Mouse (Mus musculus): ENCODE measurements around the gene Bcl2l15. TPM values are rescaled to one million over a fixed set of nuclear protein-coding genes. Genes with fewer than 3 reads are reported as not detected.
"Not testable (repeated sequence)": the region's sequence is repeated elsewhere in the genome, so short reads cannot be mapped to it uniquely, and the experiment has no call there.

Gene Bcl2l15
- polyA plus RNA-seq, 1 experiment from 2014 or later: not detected

GRCm38 (mm10) chr3:103839711-103840110, 7.3 kb downstream of the Bcl2l15 start:
- no peak for ATAC-seq (ENCODE audit: insufficient read depth, low FRiP score, low TSS enrichment)
- H3K4me2 ChIP-seq (ENCODE audit: low read depth): no peak overlapping the region

DNA sequence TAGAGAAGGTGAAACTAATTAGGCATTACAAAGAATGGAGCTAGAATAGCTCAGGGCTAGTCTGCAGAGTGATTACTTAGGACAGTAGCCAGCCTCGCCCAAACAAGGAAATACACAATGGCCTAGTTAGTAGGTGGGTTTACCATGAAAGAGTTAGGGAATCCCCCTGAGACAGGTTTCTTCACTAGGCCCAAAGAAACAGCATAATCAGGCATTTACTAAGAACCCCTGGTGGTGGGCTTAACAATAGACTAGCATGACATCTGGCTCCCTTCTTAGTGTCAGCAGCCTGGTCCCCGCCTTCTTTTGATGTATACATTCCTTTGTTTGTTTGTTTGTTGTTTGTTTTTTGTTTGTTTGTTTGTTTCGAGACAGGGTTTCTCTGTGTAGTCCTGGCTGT, 7.8 kb downstream of the Bcl2l15 start:
- not testable (repeated sequence) for DNase-seq (ENCODE audit: low spot score); ATAC-seq (ENCODE audit: insufficient read depth, low FRiP score, low TSS enrichment)

More at GRCm38 (mm10) chr3:103839711-103840110, 7.3 kb downstream of the Bcl2l15 start:
- WGBS: 92% methylated on average over 6 of the region's 6 CpGs
- no peak overlapping the region for H3K27ac ChIP-seq (ENCODE audit: low read depth, low read length)
- no peak overlapping the region for H3K9ac ChIP-seq (ENCODE audit: low read length)
- no peaks in the 10 kb centered on the region for H3K36me3 ChIP-seq (ENCODE audit: control insufficient read depth, insufficient read depth, low read length)
- no peak for DNase-seq (ENCODE audit: low spot score)
- H3K9me3 ChIP-seq (ENCODE audit: control insufficient read depth, low read length): no peaks in the 10 kb centered on the region
- H3K4me3 ChIP-seq (ENCODE audit: low read depth, low read length): no peak overlapping the region
- H3K27me3 ChIP-seq (ENCODE audit: control insufficient read depth, insufficient read depth, low read length): no peaks in the 10 kb centered on the region
- no peaks in the 10 kb centered on the region for H3K4me1 ChIP-seq (ENCODE audit: control insufficient read depth, insufficient read depth, low read length)

GRCm38 (mm10) chr3:103840946-103841345, 8.5 kb downstream of the Bcl2l15 start:
- not testable (repeated sequence) for H3K4me3 ChIP-seq (ENCODE audit: low read depth, low read length); H3K27me3 ChIP-seq (ENCODE audit: control insufficient read depth, insufficient read depth, low read length); ATAC-seq (ENCODE audit: insufficient read depth, low FRiP score, low TSS enrichment); DNase-seq (ENCODE audit: low spot score); H3K9me3 ChIP-seq (ENCODE audit: control insufficient read depth, low read length); H3K36me3 ChIP-seq (ENCODE audit: control insufficient read depth, insufficient read depth, low read length); H3K4me1 ChIP-seq (ENCODE audit: control insufficient read depth, insufficient read depth, low read length); H3K4me2 ChIP-seq (ENCODE audit: low read depth); H3K27ac ChIP-seq (ENCODE audit: low read depth, low read length); H3K9ac ChIP-seq (ENCODE audit: low read length)
- 86% methylated on average over 7 of the region's 7 CpGs for WGBS

More for the DNA sequence above, 7.8 kb downstream of the Bcl2l15 start:
- H3K4me1 ChIP-seq (ENCODE audit: control insufficient read depth, insufficient read depth, low read length); H3K27me3 ChIP-seq (ENCODE audit: control insufficient read depth, insufficient read depth, low read length); H3K36me3 ChIP-seq (ENCODE audit: control insufficient read depth, insufficient read depth, low read length); H3K4me3 ChIP-seq (ENCODE audit: low read depth, low read length); H3K9ac ChIP-seq (ENCODE audit: low read length); H3K27ac ChIP-seq (ENCODE audit: low read depth, low read length); H3K4me2 ChIP-seq (ENCODE audit: low read depth); H3K9me3 ChIP-seq (ENCODE audit: control insufficient read depth, low read length): not testable (repeated sequence)
- 75% methylated on average over 3 of the region's 3 CpGs for WGBS

GRCm38 (mm10) chr3:103850644-103851363, 18.4 kb downstream of the Bcl2l15 start:
- no peak for DNase-seq (ENCODE audit: low spot score)
- no peaks in the 10 kb centered on the region for H3K9me3 ChIP-seq (ENCODE audit: control insufficient read depth, low read length)
- H3K4me1 ChIP-seq (ENCODE audit: control insufficient read depth, insufficient read depth, low read length): no peaks in the 10 kb centered on the region
- no peaks in the 10 kb centered on the region for H3K27me3 ChIP-seq (ENCODE audit: control insufficient read depth, insufficient read depth, low read length)
- no peak overlapping the region for H3K4me3 ChIP-seq (ENCODE audit: low read depth, low read length)
- no peak overlapping the region for H3K9ac ChIP-seq (ENCODE audit: low read length)
- no peak overlapping the region for H3K27ac ChIP-seq (ENCODE audit: low read depth, low read length)
- WGBS: 85% methylated on average over 9 of the region's 9 CpGs
- H3K4me2 ChIP-seq (ENCODE audit: low read depth): no peak overlapping the region
- no peak for ATAC-seq (ENCODE audit: insufficient read depth, low FRiP score, low TSS enrichment)
- no peaks in the 10 kb centered on the region for H3K36me3 ChIP-seq (ENCODE audit: control insufficient read depth, insufficient read depth, low read length)

DNA sequence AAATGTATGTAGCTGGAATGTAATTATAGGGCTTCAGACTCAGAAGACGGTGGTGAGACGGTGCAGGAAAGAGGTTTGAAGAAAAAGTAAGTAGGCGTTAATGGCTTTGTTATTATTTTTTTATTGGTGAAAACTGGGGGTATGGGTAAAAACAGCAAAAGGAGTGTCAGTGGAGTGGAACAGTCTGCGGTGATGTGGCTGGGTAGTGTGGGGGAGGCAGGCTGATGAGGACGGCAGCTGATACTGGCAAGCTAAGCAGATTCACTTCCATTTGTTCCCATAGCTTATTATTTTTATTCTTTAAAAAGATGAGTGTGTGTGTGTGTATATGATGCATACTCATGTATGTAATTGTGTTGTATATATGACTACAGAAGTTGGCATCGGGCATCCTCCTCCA, 19.1 kb downstream of the Bcl2l15 start:
- WGBS: 92% methylated on average over 6 of the region's 6 CpGs
- no peaks in the 10 kb centered on the region for H3K27me3 ChIP-seq (ENCODE audit: control insufficient read depth, insufficient read depth, low read length)
- ATAC-seq (ENCODE audit: insufficient read depth, low FRiP score, low TSS enrichment): no peak

DNA sequence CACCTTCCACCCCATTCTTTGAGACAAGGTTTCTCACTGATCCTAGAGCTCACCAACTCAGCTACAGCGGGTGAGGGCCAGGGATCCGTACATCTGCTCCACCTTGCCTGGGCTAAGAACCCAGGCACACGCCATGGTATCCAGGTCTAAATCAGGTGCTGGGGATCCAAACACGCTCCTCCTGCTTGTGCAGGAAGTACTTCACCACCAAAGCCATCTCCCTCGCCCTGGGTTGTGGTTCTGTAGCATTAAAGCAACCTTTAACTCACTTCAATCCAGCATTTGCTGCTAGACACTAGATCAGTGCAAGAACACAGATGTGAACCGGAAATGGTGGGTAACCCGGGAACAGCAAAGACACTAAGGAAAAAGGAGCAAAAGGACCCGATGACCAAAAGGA, 19.5 kb downstream of the Bcl2l15 start:
- Histone ChIP-seq H3K4me1 (ENCODE audit: control insufficient read depth, insufficient read depth, low read length) (no peaks in the 10 kb centered on the region), H3K27me3 (ENCODE audit: control insufficient read depth, insufficient read depth, low read length) (no peaks in the 10 kb centered on the region), H3K9ac (ENCODE audit: low read length) (no peak overlapping the region), H3K27ac (ENCODE audit: low read depth, low read length) (no peak overlapping the region), H3K4me3 (ENCODE audit: low read depth, low read length) (no peak overlapping the region), H3K36me3 (ENCODE audit: control insufficient read depth, insufficient read depth, low read length) (no peaks in the 10 kb centered on the region), H3K9me3 (ENCODE audit: control insufficient read depth, low read length) (no peaks in the 10 kb centered on the region), H3K4me2 (ENCODE audit: low read depth) (no peak overlapping the region)
- 88% methylated on average over 8 of the region's 8 CpGs for WGBS
- ATAC-seq (ENCODE audit: insufficient read depth, low FRiP score, low TSS enrichment) (no peak), DNase-seq (ENCODE audit: low spot score) (no peak)

More for the DNA sequence above, 19.1 kb downstream of the Bcl2l15 start:
- Histone ChIP-seq H3K4me2 (ENCODE audit: low read depth) (no peak overlapping the region), H3K4me1 (ENCODE audit: control insufficient read depth, insufficient read depth, low read length) (no peaks in the 10 kb centered on the region), H3K9me3 (ENCODE audit: control insufficient read depth, low read length) (no peaks in the 10 kb centered on the region), H3K36me3 (ENCODE audit: control insufficient read depth, insufficient read depth, low read length) (no peaks in the 10 kb centered on the region), H3K27ac (ENCODE audit: low read depth, low read length) (no peak overlapping the region), H3K9ac (ENCODE audit: low read length) (no peak overlapping the region), H3K4me3 (ENCODE audit: low read depth, low read length) (no peak overlapping the region)
- no peak for DNase-seq (ENCODE audit: low spot score)

DNA sequence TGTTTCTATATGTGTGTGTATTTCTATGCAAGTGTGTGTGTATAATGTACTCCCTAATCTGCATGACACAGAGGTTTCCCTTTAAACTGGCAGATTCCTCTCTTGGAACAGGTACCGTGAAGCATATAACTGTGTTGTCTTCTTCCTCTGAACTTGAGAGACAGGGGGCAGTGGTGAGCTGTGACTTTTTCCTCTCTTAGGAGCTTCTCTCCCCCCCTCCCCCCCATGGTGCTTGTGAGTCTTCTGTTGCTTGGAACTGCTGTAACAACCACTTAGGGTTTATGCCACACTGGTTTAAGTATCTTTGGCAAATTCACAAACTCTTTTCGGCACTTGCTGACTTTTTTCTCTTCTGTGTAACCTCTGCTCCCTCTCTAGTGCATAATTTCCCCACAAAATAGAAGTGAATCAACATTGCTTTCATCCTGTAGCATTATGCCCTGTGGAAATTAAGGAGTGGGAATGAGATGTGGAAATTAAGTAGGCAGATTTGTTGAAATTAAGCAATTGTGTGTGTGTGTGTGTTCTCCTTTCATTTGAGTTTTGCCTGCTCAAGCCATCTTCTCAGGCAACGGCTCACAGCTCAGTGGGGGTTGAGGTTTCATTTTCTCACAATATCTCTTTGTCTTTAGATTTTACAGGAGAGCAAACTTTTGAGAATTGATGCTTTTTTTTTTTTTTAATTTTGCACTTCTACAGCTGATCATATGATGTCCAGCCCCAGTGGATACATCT, 20.3 kb downstream of the Bcl2l15 start:
- Histone ChIP-seq H3K9ac (ENCODE audit: low read length) (no peak overlapping the region), H3K4me3 (ENCODE audit: low read depth, low read length) (no peak overlapping the region), H3K4me1 (ENCODE audit: control insufficient read depth, insufficient read depth, low read length) (no peaks in the 10 kb centered on the region), H3K27ac (ENCODE audit: low read depth, low read length) (no peak overlapping the region), H3K4me2 (ENCODE audit: low read depth) (no peak overlapping the region), H3K27me3 (ENCODE audit: control insufficient read depth, insufficient read depth, low read length) (no peaks in the 10 kb centered on the region), H3K9me3 (ENCODE audit: control insufficient read depth, low read length) (no peaks in the 10 kb centered on the region), H3K36me3 (ENCODE audit: control insufficient read depth, insufficient read depth, low read length) (no peaks in the 10 kb centered on the region)
- no peak for DNase-seq (ENCODE audit: low spot score)
- WGBS: 80% methylated on average over 3 of the region's 3 CpGs
- ATAC-seq (ENCODE audit: insufficient read depth, low FRiP score, low TSS enrichment): no peak

GRCm38 (mm10) chr3:103853804-103854203, 21.4 kb downstream of the Bcl2l15 start:
- no peaks in the 10 kb centered on the region for H3K36me3 ChIP-seq (ENCODE audit: control insufficient read depth, insufficient read depth, low read length)
- DNase-seq (ENCODE audit: low spot score): no peak
- H3K27me3 ChIP-seq (ENCODE audit: control insufficient read depth, insufficient read depth, low read length): no peaks in the 10 kb centered on the region
- no peak overlapping the region for H3K9ac ChIP-seq (ENCODE audit: low read length)
- no peak overlapping the region for H3K4me3 ChIP-seq (ENCODE audit: low read depth, low read length)
- no peak overlapping the region for H3K4me2 ChIP-seq (ENCODE audit: low read depth)
- no peak for ATAC-seq (ENCODE audit: insufficient read depth, low FRiP score, low TSS enrichment)
- H3K4me1 ChIP-seq (ENCODE audit: control insufficient read depth, insufficient read depth, low read length): no peaks in the 10 kb centered on the region
- WGBS: 76% methylated on average over 8 of the region's 8 CpGs
- no peak overlapping the region for H3K27ac ChIP-seq (ENCODE audit: low read depth, low read length)
- no peaks in the 10 kb centered on the region for H3K9me3 ChIP-seq (ENCODE audit: control insufficient read depth, low read length)
